Mouse (Mus musculus) CH12.LX (cell line): ENCODE results near the gene Robo1.

Experiments used
- CHD1 ChIP-seq: IDR thresholded peaks from 2 replicates; pipeline ENCODE4 v1.6.1; 2012; ENCODE audit warnings: low read depth, low read length, improper control_type of control experiment, inconsistent platforms
- CTCF ChIP-seq, 2 experiments: IDR thresholded peaks in 1 of 2; conservative IDR thresholded peaks in 1 of 2; 2 replicates each; pipeline ENCODE4 v1.5.1; 2011 to 2012; ENCODE audit warnings: low read depth in 2 of 2, low read length in 2 of 2, improper control_type of control experiment in 1 of 2, inconsistent platforms in 1 of 2, mild to moderate bottlenecking in 1 of 2, moderate library complexity in 1 of 2
- E2F4 ChIP-seq: IDR thresholded peaks from 2 replicates; pipeline ENCODE4 v1.6.1; 2011; ENCODE audit warnings: low read depth, low read length, improper control_type of control experiment; ENCODE audit not compliant: insufficient replicate concordance
- EP300 ChIP-seq: IDR thresholded peaks from 2 replicates; pipeline ENCODE4 v1.6.1; 2011; ENCODE audit warnings: low read length, improper control_type of control experiment
- MAX ChIP-seq: IDR thresholded peaks from 2 replicates; pipeline ENCODE4 v1.6.1; 2011; ENCODE audit warnings: low read length, improper control_type of control experiment
- MAZ ChIP-seq: IDR thresholded peaks from 2 replicates; pipeline ENCODE4 v1.6.1; 2012; ENCODE audit warnings: low read depth, mild to moderate bottlenecking, inconsistent platforms, low read length, improper control_type of control experiment, moderate library complexity
- MEF2A ChIP-seq: IDR thresholded peaks from 2 replicates; pipeline ENCODE4 v1.6.1; 2014; ENCODE audit warnings: low read depth, mild to moderate bottlenecking, inconsistent platforms, low read length, improper control_type of control experiment, borderline replicate concordance
- MYC ChIP-seq: IDR thresholded peaks from 2 replicates; pipeline ENCODE4 v1.6.1; 2011; ENCODE audit warnings: low read depth, mild to moderate bottlenecking, improper control_type of control experiment, low read length
- NELFE ChIP-seq: IDR thresholded peaks from 2 replicates; pipeline ENCODE4 v1.6.1; 2011; ENCODE audit warnings: low read depth, low read length, improper control_type of control experiment
- POLR2A ChIP-seq: IDR thresholded peaks from 2 replicates; pipeline ENCODE4 v1.6.1; 2011; ENCODE audit warnings: low read depth, mild to moderate bottlenecking, improper control_type of control experiment, low read length
- POLR2AphosphoS2 ChIP-seq: IDR thresholded peaks from 2 replicates; pipeline ENCODE4 v1.6.1; 2011; ENCODE audit warnings: low read depth, low read length, improper control_type of control experiment
- RCOR1 ChIP-seq: conservative IDR thresholded peaks from 2 replicates; pipeline ENCODE4 v1.6.1; 2012; ENCODE audit warnings: low read depth, mild to moderate bottlenecking, inconsistent platforms, low read length, improper control_type of control experiment
- ZKSCAN1 ChIP-seq: IDR thresholded peaks from 2 replicates; pipeline ENCODE4 v1.6.1; 2012; ENCODE audit warnings: low read depth, inconsistent platforms, low read length, improper control_type of control experiment, borderline replicate concordance
- ZMIZ1 ChIP-seq: IDR thresholded peaks from 2 replicates; pipeline ENCODE4 v1.6.1; 2012; ENCODE audit warnings: low read depth, mild to moderate bottlenecking, inconsistent platforms, low read length, improper control_type of control experiment

GRCm38 (mm10) chr16:72778520-72778919, 470.4 kb downstream of the Robo1 start:
- TF ChIP-seq MAX (no peak), CHD1 (no peak), MEF2A (no peak), CTCF (conservative IDR thresholded peaks at IDR 0.05 in 1 of 2, IDR thresholded peaks at IDR 0.05 in 1 of 2; ENCODE audit: low read depth in 2 of 2, low read length in 2 of 2) (no peak), MAZ (no peak), EP300 (no peak), ZKSCAN1 (no peak), POLR2A (no peak), NELFE (no peak), E2F4 (no peak), MYC (no peak), RCOR1 (no peak), ZMIZ1 (no peak), POLR2AphosphoS2 (no peak)
